Mouse (Mus musculus) lung, adult 10 weeks (tissue): Measurements from ENCODE around the gene Qrich1. TPM values are rescaled to one million over a fixed set of nuclear protein-coding genes. Genes with fewer than 3 reads are reported as not detected.

Source experiments
- polyA plus RNA-seq: library from polyadenylated mRNA; stranded (reverse); fragments of 350-450 nt; fragmentation: Illumina TruSeq; extraction: RNeasy Lipid Tissue Mini Kit (QIAGEN cat#74804); gene quantifications from one replicate; pipeline ENCODE4 v1.2.3, GENCODE M21; 2014; ENCODE audit warnings: low read depth, low replicate concordance; ENCODE audit not compliant: insufficient read depth

Gene Qrich1
- polyA plus RNA-seq: 27.9 TPM

GRCm38 (mm10) chr9:108516380-108517251 is at the start of gene Qrich1:
Gene Qrich1, plus strand, starts transcription at chr9:108516806.

GRCm38 (mm10) chr9:108479721-108480351 is 36.8 kb upstream of the Qrich1 start, which contains the start of gene Lamb2:
Gene Lamb2, plus strand, starts transcription at chr9:108479736.

GRCm38 (mm10) chr9:108490559-108491285 is 25.9 kb upstream of the Qrich1 start, which contains the start of gene Usp19:
Gene Usp19, plus strand, starts transcription at chr9:108490602.

GRCm38 (mm10) chr9:108507619-108508434 is 8.8 kb upstream of the Qrich1 start, which contains the start of gene Qars:
Gene Qars, plus strand, starts transcription at chr9:108507706.

GRCm38 (mm10) chr9:108560227-108560841 is 43.7 kb downstream of the Qrich1 start, which contains the start of gene Impdh2:
Gene Impdh2, plus strand, starts transcription at chr9:108560286.

GRCm38 (mm10) chr9:108566815-108567776 is 50.5 kb downstream of the Qrich1 start, which contains the start of gene Ndufaf3:
Gene Ndufaf3, minus strand, starts transcription at chr9:108567434.

GRCm38 (mm10) chr9:108569381-108570206 is 53.0 kb downstream of the Qrich1 start, which contains the start of gene Dalrd3:
Gene Dalrd3, plus strand, starts transcription at chr9:108569886.

GRCm38 (mm10) chr9:108578545-108579343 is 62.1 kb downstream of the Qrich1 start, which contains the start of gene Wdr6:
Gene Wdr6, minus strand, starts transcription at chr9:108578739.

GRCm38 (mm10) chr9:108596998-108597764 is 80.6 kb downstream of the Qrich1 start, which contains the start of gene P4htm:
Gene P4htm, minus strand, starts transcription at chr9:108597667.

Other genes with a start within 250 kb of the Qrich1 start
- gene Nicn1, start 226.4 kb upstream of the Qrich1 start, polyA plus RNA-seq: 14.1 TPM
- 5.4 TPM for gene Amt, start 220.0 kb upstream of the Qrich1 start, polyA plus RNA-seq
- gene Rhoa, start 210.7 kb upstream of the Qrich1 start, polyA plus RNA-seq: 388 TPM
- gene Tcta, start 210.6 kb upstream of the Qrich1 start, polyA plus RNA-seq: 63.8 TPM
- 781 TPM for gene Gpx1, start 177.9 kb upstream of the Qrich1 start, polyA plus RNA-seq
- 62.5 TPM for gene Usp4, start 169.0 kb upstream of the Qrich1 start, polyA plus RNA-seq
- 0.82 TPM for gene 1700102P08Rik, start 124.0 kb upstream of the Qrich1 start, polyA plus RNA-seq
- not detected for gene Ccdc36, start 88.3 kb upstream of the Qrich1 start, polyA plus RNA-seq
- not detected for gene BC048562, start 80.3 kb upstream of the Qrich1 start, polyA plus RNA-seq
- gene Ccdc71, start 56.3 kb upstream of the Qrich1 start, polyA plus RNA-seq: 16.2 TPM
- 27.7 TPM for gene Klhdc8b, start 55.2 kb upstream of the Qrich1 start, polyA plus RNA-seq
- 37.0 TPM for gene Lamb2, start 37.1 kb upstream of the Qrich1 start, polyA plus RNA-seq
- 38.6 TPM for gene Usp19, start 26.2 kb upstream of the Qrich1 start, polyA plus RNA-seq
- 46.7 TPM for gene Qars, start 9.1 kb upstream of the Qrich1 start, polyA plus RNA-seq
- gene Impdh2, start 43.5 kb downstream of the Qrich1 start, polyA plus RNA-seq: 53.0 TPM
- gene Ndufaf3, start 50.6 kb downstream of the Qrich1 start, polyA plus RNA-seq: 37.0 TPM
- gene Dalrd3, start 53.1 kb downstream of the Qrich1 start, polyA plus RNA-seq: 52.3 TPM
- gene Wdr6, start 61.9 kb downstream of the Qrich1 start, polyA plus RNA-seq: 23.5 TPM
- 7.7 TPM for gene P4htm, start 80.9 kb downstream of the Qrich1 start, polyA plus RNA-seq
- 14.2 TPM for gene Arih2, start 132.6 kb downstream of the Qrich1 start, polyA plus RNA-seq
- 33.7 TPM for gene Slc25a20, start 145.3 kb downstream of the Qrich1 start, polyA plus RNA-seq
- 19.3 TPM for gene Prkar2a, start 172.5 kb downstream of the Qrich1 start, polyA plus RNA-seq